Mouse (Mus musculus) spleen, adult 2 months (tissue): Measurements from ENCODE around the gene Notch1. TPM values are rescaled to one million over a fixed set of nuclear protein-coding genes. Genes with fewer than 3 reads are reported as not detected.

Experiments
- DNase-seq, 2 experiments: peaks; one replicate each; pipeline versions ENCODE4 v3.0.0 to v3.0.0-alpha.2; 2012 to 2021; ENCODE audit warnings: low spot score in 2 of 2, low read depth in 1 of 2
- H3K27ac ChIP-seq: fragments of 200-500 bp; 2 replicates; pipeline ENCODE4 v1.5.1; 2012; ENCODE audit warnings: low read length, inconsistent platforms; ENCODE audit not compliant: insufficient read depth
- H3K27me3 ChIP-seq: fragments of 200-500 bp; 2 replicates; pipeline ENCODE4 v1.6.1; 2012; ENCODE audit warnings: mild to moderate bottlenecking, moderate library complexity, low read length, inconsistent platforms; ENCODE audit not compliant: control insufficient read depth, insufficient read depth
- H3K36me3 ChIP-seq: fragments of 200-500 bp; 2 replicates; pipeline ENCODE4 v1.6.1; 2012; ENCODE audit warnings: mild to moderate bottlenecking, low read length, inconsistent platforms; ENCODE audit not compliant: control insufficient read depth, insufficient read depth
- H3K4me1 ChIP-seq: fragments of 200-500 bp; 2 replicates; pipeline ENCODE4 v1.6.1; 2011; ENCODE audit warnings: inconsistent platforms; ENCODE audit not compliant: control insufficient read depth, insufficient read depth, insufficient read length
- H3K4me3 ChIP-seq: fragments of 200-500 bp; 2 replicates; pipeline ENCODE4 v1.5.1; 2011; ENCODE audit warnings: mild to moderate bottlenecking, inconsistent platforms; ENCODE audit not compliant: insufficient read depth, insufficient read length; ENCODE audit errors: extremely low read depth
- CTCF ChIP-seq: fragments of 200-500 bp; IDR thresholded peaks from 2 replicates; pipeline ENCODE4 v1.5.1; 2011; ENCODE audit warnings: mild to moderate bottlenecking, inconsistent platforms; ENCODE audit not compliant: insufficient read depth, insufficient read length, insufficient replicate concordance; ENCODE audit errors: extremely low read depth
- POLR2A ChIP-seq: fragments of 200-500 bp; IDR thresholded peaks from 2 replicates; pipeline ENCODE4 v1.6.1; 2011; ENCODE audit warnings: low read depth, low read length, inconsistent platforms
- WGBS: fragments of 180-500 bp; shearing (Covaris S2); methylation state at CpG from one replicate; pipeline ENCODE4 v1.1.7; 2018; 5-methylcytosine and 5-hydroxymethylcytosine counted together
- polyA plus RNA-seq: library from polyadenylated mRNA; depleted of rRNA; stranded (reverse); fragments of >200 nt; gene quantifications from 2 replicates; pipeline ENCODE4 v1.2.3, GENCODE M21; 2012

Notch1 gene
- polyA plus RNA-seq, 1 experiment, result 34.6 TPM

GRCm38 (mm10) chr2:26429851-26430250 lies 86.6 kb downstream of the Notch1 start:
- peaks cover 57% of the 10 kb centered on the region for H3K36me3 ChIP-seq
- no peak overlapping the region for H3K27ac ChIP-seq
- DNase-seq, result no peak
- TF ChIP-seq CTCF (no peak), POLR2A (no peak)
- H3K27me3 ChIP-seq, result no peaks in the 10 kb centered on the region
- WGBS, result 97% methylated on average over 5 of the region's 5 CpGs
- no peak overlapping the region for H3K4me3 ChIP-seq
- H3K4me1 ChIP-seq, result no peaks in the 10 kb centered on the region

- Histone ChIP-seq H3K27ac (no peak overlapping the region), H3K4me1 (no peaks in the 10 kb centered on the region), H3K36me3 (peaks cover 62% of the 10 kb centered on the region), H3K27me3 (no peaks in the 10 kb centered on the region), H3K4me3 (no peak overlapping the region)
- WGBS, result 94% methylated on average over 2 of the region's 2 CpGs
- TF ChIP-seq POLR2A, result no peak
- no peak for TF ChIP-seq CTCF
- DNase-seq, result no peak
Observed at GRCm38 (mm10) chr2:26424541-26424940, 91.9 kb downstream of the Notch1 start.

- 97% methylated on average over 1 of the region's 1 CpGs for WGBS
- no peak for TF ChIP-seq POLR2A
- no peak for TF ChIP-seq CTCF
- Histone ChIP-seq H3K4me3 (no peak overlapping the region), H3K36me3 (peaks cover 54% of the 10 kb centered on the region), H3K27me3 (no peaks in the 10 kb centered on the region), H3K4me1 (no peaks in the 10 kb centered on the region), H3K27ac (no peak overlapping the region)
- DNase-seq, result no peak
Observed at GRCm38 (mm10) chr2:26423086-26423485, 93.4 kb downstream of the Notch1 start.

- 95% methylated on average over 2 of the region's 2 CpGs for WGBS
- TF ChIP-seq POLR2A, result no peak
- TF ChIP-seq CTCF, result no peak
- H3K4me1 ChIP-seq, result no peaks in the 10 kb centered on the region
- H3K27ac ChIP-seq, result no peak overlapping the region
- no peak overlapping the region for H3K4me3 ChIP-seq
- no peaks in the 10 kb centered on the region for H3K27me3 ChIP-seq
- no peak for DNase-seq
- peaks cover 52% of the 10 kb centered on the region for H3K36me3 ChIP-seq
Observed at GRCm38 (mm10) chr2:26421969-26422368, 94.5 kb downstream of the Notch1 start.

- Histone ChIP-seq H3K4me3 (no peak overlapping the region), H3K4me1 (no peaks in the 10 kb centered on the region), H3K27ac (no peak overlapping the region), H3K27me3 (no peaks in the 10 kb centered on the region), H3K36me3 (peaks cover 48% of the 10 kb centered on the region)
- no peak for TF ChIP-seq CTCF
- no peak for TF ChIP-seq POLR2A
- WGBS, result 97% methylated on average over 1 of the region's 1 CpGs
- no peak for DNase-seq
Observed at GRCm38 (mm10) chr2:26418120-26418519, 98.3 kb downstream of the Notch1 start.

- no peak for TF ChIP-seq POLR2A
- no peak for TF ChIP-seq CTCF
- no peaks in the 10 kb centered on the region for H3K4me1 ChIP-seq
- DNase-seq, result no peak
- no peak overlapping the region for H3K27ac ChIP-seq
- no peaks in the 10 kb centered on the region for H3K27me3 ChIP-seq
- peaks cover 48% of the 10 kb centered on the region for H3K36me3 ChIP-seq
- no peak overlapping the region for H3K4me3 ChIP-seq
Observed at GRCm38 (mm10) chr2:26417066-26417465, 99.4 kb downstream of the Notch1 start.

- Histone ChIP-seq H3K4me1 (peaks cover 9% of the 10 kb centered on the region; the same call in 1 of the 2 replicates), H3K27me3 (no peaks in the 10 kb centered on the region), H3K36me3 (peaks cover 31% of the 10 kb centered on the region), H3K4me3 (no peak overlapping the region), H3K27ac (no peak overlapping the region)
- 75% methylated on average over 5 of the region's 5 CpGs for WGBS
- DNase-seq, result no peak
- TF ChIP-seq CTCF (no peak), POLR2A (no peak)
Observed at GRCm38 (mm10) chr2:26410931-26411411, 105.5 kb downstream of the Notch1 start.

- no peaks in the 10 kb centered on the region for H3K27me3 ChIP-seq
- DNase-seq, result no peak
- no peak for TF ChIP-seq CTCF
- no peak for TF ChIP-seq POLR2A
- peaks cover 9% of the 10 kb centered on the region; the same call in 1 of the 2 replicates for H3K4me1 ChIP-seq
- H3K36me3 ChIP-seq, result peaks cover 22% of the 10 kb centered on the region
- H3K27ac ChIP-seq, result no peak overlapping the region
- 73% methylated on average over 5 of the region's 5 CpGs for WGBS
- no peak overlapping the region for H3K4me3 ChIP-seq
Observed at GRCm38 (mm10) chr2:26410091-26410490, 106.4 kb downstream of the Notch1 start.
